Mouse (Mus musculus) hindbrain, postnatal 0 days (tissue): Measurements from ENCODE around the gene Pias3. TPM values are rescaled to one million over a fixed set of nuclear protein-coding genes. Genes with fewer than 3 reads are reported as not detected.

Experiments
- ATAC-seq: fragments of 200-750 bp; cut with Nextera tagmentation; 2 replicates; pipeline ENCODE4 v1.8.0; 2017; ENCODE audit warnings: mild to moderate bottlenecking, moderate TSS enrichment, moderate library complexity
- DNase-seq: peaks from one replicate; pipeline ENCODE4 v3.0.0-alpha.2; 2015; ENCODE audit warnings: low spot score
- H3K27ac ChIP-seq: fragments of 300-500 bp; sonication (generic); 2 replicates; pipeline ENCODE4 v1.5.1; 2014; ENCODE audit warnings: mild to moderate bottlenecking
- H3K27me3 ChIP-seq: fragments of 300-500 bp; sonication (generic); 2 replicates; pipeline ENCODE4 v1.6.1; 2014; ENCODE audit warnings: low read length, mixed read lengths; ENCODE audit not compliant: insufficient read depth
- H3K36me3 ChIP-seq: fragments of 300-500 bp; sonication (generic); 2 replicates; pipeline ENCODE4 v1.6.1; 2014; ENCODE audit warnings: low read length, mixed read lengths; ENCODE audit not compliant: insufficient read depth
- H3K4me1 ChIP-seq: fragments of 300-500 bp; sonication (generic); 2 replicates; pipeline ENCODE4 v1.6.1; 2014; ENCODE audit warnings: antibody characterized with exemption, low read length, mixed read lengths; ENCODE audit not compliant: insufficient read depth
- H3K4me2 ChIP-seq: fragments of 300-500 bp; sonication (generic); 2 replicates; pipeline ENCODE4 v1.6.1; 2014; ENCODE audit warnings: low read depth, mild to moderate bottlenecking, low read length, moderate library complexity, mixed read lengths
- H3K4me3 ChIP-seq: fragments of 300-500 bp; sonication (generic); 2 replicates; pipeline ENCODE4 v1.5.1; 2014; ENCODE audit warnings: low read length
- H3K9ac ChIP-seq: fragments of 300-500 bp; sonication (generic); replicated peaks from 2 replicates; pipeline ENCODE4 v1.6.1; 2014; ENCODE audit warnings: mild to moderate bottlenecking, low read length, moderate library complexity, mixed read lengths
- H3K9me3 ChIP-seq: fragments of 300-500 bp; sonication (generic); 2 replicates; pipeline ENCODE4 v1.6.1; 2016; ENCODE audit warnings: low read length, mixed read lengths
- CTCF ChIP-seq: IDR thresholded peaks from 2 replicates; pipeline ENCODE4 v1.5.1; 2016; ENCODE audit warnings: antibody characterized with exemption, control low read depth, low read depth
- WGBS: fragments of 180-500 bp; shearing (Covaris S2); extraction: QIAGEN DNeasy Blood & Tissue Kit; methylation state at CpG from one replicate; pipeline ENCODE4 v1.1.7; 2014; 5-methylcytosine and 5-hydroxymethylcytosine counted together
- polyA plus RNA-seq: library from polyadenylated mRNA; unstranded; fragments of >200 nt; fragmentation: Nextera tagmentation; extraction: Ambion mirVana; gene quantifications from 2 replicates; pipeline ENCODE4 v1.2.1, GENCODE M21; 2015
- total RNA-seq: library from RNA; depleted of rRNA; stranded (reverse); fragments of >200 nt; gene quantifications from 2 replicates; pipeline ENCODE4 v1.2.3, GENCODE M21; 2014

Pias3 gene
- total and polyA plus RNA-seq, 2 experiments from 2014 or later, result 41.3 to 46.1 TPM

DNA sequence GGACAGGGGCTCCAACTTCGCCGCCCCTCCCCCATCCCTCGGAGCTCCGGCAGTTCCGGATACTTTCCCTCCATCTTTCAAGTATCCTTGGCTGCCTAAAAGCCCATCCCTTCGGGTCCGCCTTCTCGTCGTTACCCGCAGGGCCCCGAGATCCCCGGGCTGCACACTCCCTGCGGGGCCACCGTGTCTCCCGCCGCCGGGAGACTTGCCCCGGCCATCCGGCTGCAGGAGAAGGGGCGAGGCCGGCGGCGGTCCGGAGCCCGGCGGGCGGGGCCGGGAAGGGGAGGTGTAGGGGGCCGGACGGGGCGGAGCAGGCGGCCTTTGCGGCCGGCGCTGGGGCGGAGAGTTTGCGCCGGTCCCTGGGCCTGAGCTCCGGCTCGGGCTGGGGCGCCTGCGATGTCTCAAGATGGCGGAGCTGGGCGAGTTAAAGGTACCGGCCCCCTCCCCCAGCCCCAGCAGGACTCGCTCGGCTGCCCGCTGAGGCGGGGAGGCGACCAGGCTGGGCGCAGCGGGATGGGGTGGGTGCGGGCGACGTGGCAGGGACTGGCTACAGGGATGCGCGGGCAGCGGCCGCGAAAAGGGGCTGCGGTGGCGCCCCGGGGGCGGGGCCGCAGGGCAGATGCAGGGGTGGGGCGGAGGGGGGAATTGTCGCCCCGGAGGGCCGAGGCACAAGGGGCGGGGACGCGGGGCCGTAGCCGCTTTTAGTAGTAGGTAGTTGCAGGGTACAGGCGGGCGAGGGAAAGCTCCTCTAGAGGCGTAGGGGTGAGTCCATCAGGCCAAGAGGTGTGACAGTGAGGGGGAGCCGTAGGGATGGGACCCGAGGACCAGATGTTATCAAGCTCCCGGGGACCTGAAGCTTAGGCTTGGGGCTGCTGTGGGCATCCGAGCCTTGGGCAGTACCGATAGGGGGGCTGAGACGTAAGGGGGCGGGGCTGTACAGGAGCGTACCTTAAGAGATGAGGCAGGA, 865 bp downstream of the Pias3 start:
- Histone ChIP-seq H3K27me3 (no peaks in the 10 kb centered on the region), H3K9me3 (no peaks in the 10 kb centered on the region), H3K4me3 (peak overlapping the region; percentile 71), H3K36me3 (peaks cover 15% of the 10 kb centered on the region), H3K9ac (peak overlapping the region; percentile 75), H3K27ac (peak overlapping the region; percentile 80), H3K4me1 (peaks cover 10% of the 10 kb centered on the region), H3K4me2 (peak overlapping the region; percentile 93)
- DNase-seq, result peak; percentile 92
- no peak; the same call in 1 of the 2 replicates for TF ChIP-seq CTCF
- peak; percentile 95 for ATAC-seq
- 2% methylated on average over 78 of the region's 85 CpGs for WGBS

DNA sequence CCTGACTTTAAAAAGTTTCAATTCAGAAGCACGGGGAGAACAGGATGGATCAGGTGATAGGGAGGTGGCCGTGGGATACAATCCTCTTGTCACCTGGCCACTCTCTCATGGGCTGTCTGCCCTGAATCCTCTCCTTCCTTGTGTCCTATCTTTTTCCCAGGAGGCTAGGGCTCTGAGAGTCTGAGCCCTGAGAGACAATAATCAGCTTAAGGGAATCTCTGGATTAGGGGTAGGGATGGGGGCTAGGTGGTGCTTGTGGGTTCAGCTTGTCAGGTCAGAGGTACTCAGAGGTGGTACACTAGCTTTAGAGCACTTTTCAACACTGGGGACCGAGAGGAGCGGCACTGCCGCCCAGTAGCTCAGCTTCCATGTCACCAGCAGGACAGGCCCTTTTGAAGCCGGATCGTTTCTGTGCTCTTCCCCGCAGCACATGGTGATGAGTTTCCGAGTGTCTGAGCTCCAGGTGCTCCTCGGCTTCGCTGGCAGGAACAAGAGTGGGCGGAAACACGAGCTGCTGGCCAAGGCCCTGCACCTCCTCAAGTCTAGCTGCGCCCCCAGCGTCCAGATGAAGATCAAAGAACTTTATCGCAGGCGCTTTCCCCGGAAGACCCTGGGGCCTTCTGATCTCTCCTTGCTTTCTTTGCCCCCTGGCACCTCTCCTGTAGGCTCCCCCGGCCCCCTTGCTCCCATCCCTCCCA, 3.0 kb downstream of the Pias3 start:
- H3K27ac ChIP-seq, result no peak overlapping the region
- no peak overlapping the region for H3K4me2 ChIP-seq

DNA sequence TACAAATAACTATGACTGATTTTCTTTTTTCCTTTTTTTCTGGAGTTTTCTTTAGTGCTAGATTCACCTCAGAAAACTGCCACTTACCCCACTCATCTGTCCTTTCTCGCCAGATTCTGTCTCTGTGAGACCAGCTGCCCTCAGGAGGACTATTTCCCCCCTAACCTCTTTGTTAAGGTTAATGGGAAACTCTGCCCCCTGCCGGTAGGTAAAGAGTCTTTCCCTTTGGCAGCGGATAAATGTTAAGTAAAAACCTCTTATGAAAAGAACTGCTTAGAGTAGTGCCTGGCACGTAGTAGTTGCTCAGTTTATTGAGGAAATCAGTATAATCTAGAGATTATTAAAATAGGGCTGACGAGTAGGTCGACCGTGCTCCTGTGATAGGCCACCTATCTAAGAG, 4.2 kb downstream of the Pias3 start:
- Histone ChIP-seq H3K9ac (no peak overlapping the region), H3K4me2 (no peak overlapping the region), H3K27me3 (no peaks in the 10 kb centered on the region), H3K36me3 (peaks cover 40% of the 10 kb centered on the region), H3K27ac (no peak overlapping the region), H3K9me3 (no peaks in the 10 kb centered on the region), H3K4me1 (peaks cover 10% of the 10 kb centered on the region), H3K4me3 (no peak overlapping the region)
- DNase-seq (peak; percentile 46), ATAC-seq (no peak)
- TF ChIP-seq CTCF, result peak; percentile 56
- 58% methylated on average over 7 of the region's 7 CpGs for WGBS

More for the DNA sequence above, 3.0 kb downstream of the Pias3 start:
- no peaks in the 10 kb centered on the region for H3K9me3 ChIP-seq
- H3K36me3 ChIP-seq, result peaks cover 30% of the 10 kb centered on the region
- TF ChIP-seq CTCF, result peak; percentile 20
- H3K4me3 ChIP-seq, result no peak overlapping the region
- no peak for DNase-seq
- 62% methylated on average over 19 of the region's 19 CpGs for WGBS
- H3K4me1 ChIP-seq, result peaks cover 10% of the 10 kb centered on the region
- ATAC-seq, result no peak
- no peak overlapping the region for H3K9ac ChIP-seq
- H3K27me3 ChIP-seq, result no peaks in the 10 kb centered on the region

DNA sequence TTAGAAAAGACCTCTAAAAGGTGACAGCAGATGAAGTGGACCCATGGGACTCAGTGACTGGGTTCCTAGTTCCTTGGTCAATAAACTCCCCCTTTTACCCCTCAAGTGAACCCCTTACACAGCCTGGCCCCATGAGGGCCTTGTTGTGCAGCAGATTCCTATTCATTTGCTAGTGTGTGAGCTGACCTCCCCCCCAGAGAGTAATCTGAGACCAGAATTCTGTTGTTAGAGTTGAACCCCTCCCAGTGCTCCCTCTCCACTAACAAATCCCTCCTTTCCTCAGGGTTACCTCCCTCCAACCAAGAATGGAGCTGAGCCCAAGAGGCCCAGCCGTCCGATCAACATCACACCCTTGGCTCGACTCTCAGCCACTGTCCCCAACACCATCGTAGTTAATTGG, 4.8 kb downstream of the Pias3 start:
- peaks cover 6% of the 10 kb centered on the region for H3K4me1 ChIP-seq
- no peak for TF ChIP-seq CTCF
- peaks cover 40% of the 10 kb centered on the region for H3K36me3 ChIP-seq
- no peak overlapping the region for H3K4me3 ChIP-seq
- no peak for ATAC-seq
- H3K27me3 ChIP-seq, result no peaks in the 10 kb centered on the region
- H3K9me3 ChIP-seq, result no peaks in the 10 kb centered on the region
- H3K27ac ChIP-seq, result no peak overlapping the region
- 80% methylated on average over 4 of the region's 4 CpGs for WGBS
- H3K4me2 ChIP-seq, result no peak overlapping the region
- no peak for DNase-seq
- no peak overlapping the region for H3K9ac ChIP-seq

DNA sequence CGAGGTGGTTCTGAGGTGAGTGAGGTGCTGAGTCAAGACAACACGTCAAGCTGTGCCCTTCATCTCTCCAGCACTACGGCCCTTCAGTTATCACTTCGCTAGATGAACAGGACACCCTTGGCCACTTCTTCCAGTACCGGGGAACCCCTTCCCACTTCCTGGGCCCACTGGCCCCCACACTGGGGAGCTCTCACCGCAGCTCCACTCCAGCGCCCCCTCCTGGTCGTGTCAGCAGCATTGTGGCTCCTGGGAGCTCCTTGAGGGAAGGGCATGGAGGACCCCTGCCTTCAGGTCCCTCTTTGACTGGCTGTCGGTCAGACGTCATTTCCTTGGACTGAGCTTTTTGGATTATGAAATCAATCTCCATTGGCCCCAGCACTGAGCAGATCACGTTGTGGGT, 8.6 kb downstream of the Pias3 start:
- DNase-seq (no peak), ATAC-seq (no peak)
- H3K4me3 ChIP-seq, result no peak overlapping the region
- no peak overlapping the region for H3K4me2 ChIP-seq
- H3K36me3 ChIP-seq, result peaks cover 40% of the 10 kb centered on the region
- no peak overlapping the region for H3K27ac ChIP-seq
- H3K9me3 ChIP-seq, result no peaks in the 10 kb centered on the region
- H3K27me3 ChIP-seq, result no peaks in the 10 kb centered on the region
- peak; percentile 54 for TF ChIP-seq CTCF
- H3K9ac ChIP-seq, result no peak overlapping the region
- no peaks in the 10 kb centered on the region for H3K4me1 ChIP-seq
- WGBS, result 67% methylated on average over 11 of the region's 11 CpGs

DNA sequence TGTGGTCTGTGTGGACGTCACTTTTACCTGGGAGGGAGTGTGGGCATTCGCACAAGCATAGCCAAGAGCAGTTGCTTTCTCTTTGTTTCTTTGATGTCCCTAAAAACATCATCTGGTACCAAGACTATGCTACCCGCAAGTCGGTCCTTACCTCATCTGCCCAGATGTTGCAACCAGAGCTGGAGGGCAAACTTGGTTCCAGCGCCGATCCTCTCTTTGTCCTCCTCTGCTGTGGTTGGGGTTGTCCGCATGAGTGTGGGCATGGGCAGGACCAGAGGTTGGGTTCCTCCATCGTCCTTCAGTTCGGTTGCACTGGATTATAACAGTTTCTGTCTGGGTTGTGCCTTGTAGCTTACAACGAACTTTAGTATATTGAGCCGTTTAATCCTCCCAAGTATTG, 10.0 kb downstream of the Pias3 start:
- no peak for ATAC-seq
- no peaks in the 10 kb centered on the region for H3K9me3 ChIP-seq
- H3K4me2 ChIP-seq, result no peak overlapping the region
- TF ChIP-seq CTCF, result no peak
- no peaks in the 10 kb centered on the region for H3K4me1 ChIP-seq
- H3K9ac ChIP-seq, result no peak overlapping the region
- H3K36me3 ChIP-seq, result peaks cover 45% of the 10 kb centered on the region
- H3K27ac ChIP-seq, result no peak overlapping the region
- DNase-seq, result no peak
- H3K27me3 ChIP-seq, result no peaks in the 10 kb centered on the region
- no peak overlapping the region for H3K4me3 ChIP-seq
- WGBS, result 91% methylated on average over 11 of the region's 11 CpGs

DNA sequence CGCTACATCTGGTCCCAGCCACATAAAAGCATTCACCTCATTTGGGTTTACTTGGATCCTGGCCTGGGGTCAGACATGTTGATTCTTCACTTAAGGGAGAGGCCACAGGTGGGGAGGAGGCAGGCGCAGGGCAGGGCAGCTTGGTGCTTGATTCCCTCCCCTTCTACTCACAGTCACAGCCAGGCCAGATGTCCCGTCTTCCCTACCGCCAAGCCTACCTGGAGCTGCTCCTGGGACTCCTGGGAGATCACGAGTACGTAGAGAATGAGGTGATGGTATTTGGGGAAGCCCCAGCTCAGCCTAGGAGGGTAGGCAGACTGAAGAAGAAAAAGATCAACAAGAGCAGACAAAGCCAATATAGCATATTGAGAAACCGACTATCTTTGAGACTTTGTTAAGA, 10.8 kb downstream of the Pias3 start:
- H3K9me3 ChIP-seq, result no peaks in the 10 kb centered on the region
- ATAC-seq (no peak), DNase-seq (no peak)
- 76% methylated on average over 7 of the region's 7 CpGs for WGBS
- H3K36me3 ChIP-seq, result peaks cover 45% of the 10 kb centered on the region
- no peak overlapping the region for H3K4me2 ChIP-seq
- H3K27ac ChIP-seq, result no peak overlapping the region
- no peak overlapping the region for H3K4me3 ChIP-seq
- no peaks in the 10 kb centered on the region for H3K27me3 ChIP-seq
- no peak for TF ChIP-seq CTCF
- H3K9ac ChIP-seq, result no peak overlapping the region
- no peaks in the 10 kb centered on the region for H3K4me1 ChIP-seq
